Mouse (Mus musculus): Measurements from ENCODE around the gene Gm42420.

The Gm42420 gene

GRCm38 (mm10) chr6:39573791-39574554, 11.6 kb upstream of the Gm42420 start, which contains the start of gene Adck2:
Adck2 (plus strand) TSS chr6:39573873.
- DNase-seq (ENCODE audit: low spot score), result peak; percentile 64

- no peak for DNase-seq (ENCODE audit: low spot score)
Observed at GRCm38 (mm10) chr6:39574555-39574869, 11.0 kb upstream of the Gm42420 start.

GRCm38 (mm10) chr6:39574951-39575350, 10.6 kb upstream of the Gm42420 start:
- DNase-seq (ENCODE audit: low spot score), result no peak

- no peak for DNase-seq (ENCODE audit: low spot score)
Observed at GRCm38 (mm10) chr6:39579552-39579951, 6.0 kb upstream of the Gm42420 start.

- DNase-seq (ENCODE audit: low spot score), result no peak
Observed at GRCm38 (mm10) chr6:39580558-39580957, 5.0 kb upstream of the Gm42420 start.

- no peak for DNase-seq (ENCODE audit: low spot score)
Observed at GRCm38 (mm10) chr6:39581087-39581784, 4.3 kb upstream of the Gm42420 start.

GRCm38 (mm10) chr6:39591481-39591880, 5.9 kb downstream of the Gm42420 start:
- DNase-seq (ENCODE audit: low spot score), result no peak

GRCm38 (mm10) chr6:39592401-39593214, 7.1 kb downstream of the Gm42420 start, which contains the start of gene Ndufb2:
Ndufb2 (plus strand) TSS chr6:39592574.
- peak; percentile 90 for DNase-seq (ENCODE audit: low spot score)

- DNase-seq (ENCODE audit: low spot score), result no peak
Observed at GRCm38 (mm10) chr6:39600851-39601250, 15.3 kb downstream of the Gm42420 start.

GRCm38 (mm10) chr6:39601828-39602227, 16.3 kb downstream of the Gm42420 start:
- DNase-seq (ENCODE audit: low spot score), result no peak

GRCm38 (mm10) chr6:39604565-39604964, 19.0 kb downstream of the Gm42420 start:
- DNase-seq (ENCODE audit: low spot score), result no peak

GRCm38 (mm10) chr6:39606056-39606455, 20.5 kb downstream of the Gm42420 start:
- DNase-seq (ENCODE audit: low spot score), result no peak

- DNase-seq (ENCODE audit: low spot score), result no peak
Observed at GRCm38 (mm10) chr6:39606862-39607261, 21.3 kb downstream of the Gm42420 start.

- no peak for DNase-seq (ENCODE audit: low spot score)
Observed at GRCm38 (mm10) chr6:39607365-39607764, 21.8 kb downstream of the Gm42420 start.

- no peak for DNase-seq (ENCODE audit: low spot score)
Observed at GRCm38 (mm10) chr6:39610207-39610606, 24.7 kb downstream of the Gm42420 start.

- no peak for DNase-seq (ENCODE audit: low spot score)
Observed at GRCm38 (mm10) chr6:39611296-39611695, 25.7 kb downstream of the Gm42420 start.
